Mouse (Mus musculus): ENCODE results near the gene Mepce. TPM values are rescaled to one million over a fixed set of nuclear protein-coding genes. Genes with fewer than 3 reads are reported as not detected.
A peak's percentile ranks its signal among the peaks of the same experiment; 100 is the strongest.

Mepce gene
- total RNA-seq, 1 experiment, result 42.3 TPM

- no peak overlapping the region for H3K4me3 ChIP-seq (ENCODE audit: insufficient read depth in 1 of 2, low read depth in 1 of 2, low read length in 2 of 2, poor library complexity in 1 of 2, severe bottlenecking in 1 of 2)
- DNase-seq (ENCODE audit: low read depth, low spot score), result no peak
- no peaks in the 10 kb centered on the region for H3K36me3 ChIP-seq (ENCODE audit: control insufficient read depth, insufficient read depth, low read length, poor library complexity, severe bottlenecking)
- no peak for TF ChIP-seq MAFK (IDR thresholded peaks at IDR 0.05; ENCODE audit: insufficient read depth, low read depth, low read length)
- TF ChIP-seq ZC3H11A (IDR thresholded peaks at IDR 0.05; ENCODE audit: borderline replicate concordance, low read depth, low read length), result no peak
- no peak for TF ChIP-seq HCFC1 (IDR thresholded peaks at IDR 0.05; ENCODE audit: borderline replicate concordance, insufficient read depth, low read length)
- no peak for TF ChIP-seq CHD2 (IDR thresholded peaks at IDR 0.05; ENCODE audit: low read depth, low read length)
- no peak for TF ChIP-seq ZNF384 (IDR thresholded peaks at IDR 0.05; ENCODE audit: low read depth, low read length)
- no peak overlapping the region for H3K9ac ChIP-seq (ENCODE audit: insufficient read depth, low read depth, low read length, poor library complexity, severe bottlenecking)
- H3K9me3 ChIP-seq (ENCODE audit: control insufficient read depth, insufficient read depth, low read depth, low read length), result no peaks in the 10 kb centered on the region
- in situ Hi-C loops (cut with MboI; ENCODE audit: low sequenced_read_pairs in 2 of 2, unreplicated experiment in 2 of 2), result no loop called here
- H3K27ac ChIP-seq (ENCODE audit: insufficient read depth, low read depth, low read length, poor library complexity, severe bottlenecking), result no peak overlapping the region
- peaks cover 5 to 12% of the 10 kb centered on the region in 2 experiments; a peak in 2 of 4 replicates for H3K4me1 ChIP-seq (ENCODE audit: control insufficient read depth in 2 of 2, insufficient read depth in 2 of 2, low read length in 2 of 2, poor library complexity in 1 of 2)
Observed at GRCm38 (mm10) chr5:137772755-137773154, 14.7 kb downstream of the Mepce start.

GRCm38 (mm10) chr5:137770709-137771108 is 16.7 kb downstream of the Mepce start:
- DNase-seq (ENCODE audit: low read depth, low spot score), result peak; percentile 81
- no peak overlapping the region for H3K27ac ChIP-seq (ENCODE audit: insufficient read depth, low read depth, low read length, poor library complexity, severe bottlenecking)
- TF ChIP-seq MAFK (IDR thresholded peaks at IDR 0.05; ENCODE audit: insufficient read depth, low read depth, low read length) (no peak), ZC3H11A (IDR thresholded peaks at IDR 0.05; ENCODE audit: borderline replicate concordance, low read depth, low read length) (peak; percentile 5; the same call in 1 of the 2 replicates)

GRCm38 (mm10) chr5:137768475-137768874 is 19.0 kb downstream of the Mepce start:
- H3K36me3 ChIP-seq (ENCODE audit: control insufficient read depth, insufficient read depth, low read length, poor library complexity, severe bottlenecking), result no peaks in the 10 kb centered on the region
- in situ Hi-C loops (cut with MboI; ENCODE audit: low sequenced_read_pairs in 2 of 2, unreplicated experiment in 2 of 2), result loop anchor here in 1 of 2 experiments (10.0 kb wide), 1 partner anchor 114 kb away; no protein-coding TSS in a partner anchor
- no peak overlapping the region for H3K27ac ChIP-seq (ENCODE audit: insufficient read depth, low read depth, low read length, poor library complexity, severe bottlenecking)
- no peaks in the 10 kb centered on the region for H3K9me3 ChIP-seq (ENCODE audit: control insufficient read depth, insufficient read depth, low read depth, low read length)
- no peak overlapping the region for H3K4me3 ChIP-seq (ENCODE audit: insufficient read depth in 1 of 2, low read depth in 1 of 2, low read length in 2 of 2, poor library complexity in 1 of 2, severe bottlenecking in 1 of 2)
- DNase-seq (ENCODE audit: low read depth, low spot score), result no peak
- TF ChIP-seq MAFK (IDR thresholded peaks at IDR 0.05; ENCODE audit: insufficient read depth, low read depth, low read length) (no peak), ZNF384 (IDR thresholded peaks at IDR 0.05; ENCODE audit: low read depth, low read length) (no peak), CHD2 (IDR thresholded peaks at IDR 0.05; ENCODE audit: low read depth, low read length) (no peak), ZC3H11A (IDR thresholded peaks at IDR 0.05; ENCODE audit: borderline replicate concordance, low read depth, low read length) (no peak), HCFC1 (IDR thresholded peaks at IDR 0.05; ENCODE audit: borderline replicate concordance, insufficient read depth, low read length) (no peak)
- H3K9ac ChIP-seq (ENCODE audit: insufficient read depth, low read depth, low read length, poor library complexity, severe bottlenecking), result no peak overlapping the region
- H3K4me1 ChIP-seq (ENCODE audit: control insufficient read depth in 2 of 2, insufficient read depth in 2 of 2, low read length in 2 of 2, poor library complexity in 1 of 2), result peaks cover 2 to 15% of the 10 kb centered on the region in 2 experiments; a peak in 2 of 4 replicates

More at GRCm38 (mm10) chr5:137770709-137771108, 16.7 kb downstream of the Mepce start:
- Histone ChIP-seq H3K9me3 (ENCODE audit: control insufficient read depth, insufficient read depth, low read depth, low read length) (no peaks in the 10 kb centered on the region), H3K36me3 (ENCODE audit: control insufficient read depth, insufficient read depth, low read length, poor library complexity, severe bottlenecking) (no peaks in the 10 kb centered on the region), H3K4me1 (ENCODE audit: control insufficient read depth in 2 of 2, insufficient read depth in 2 of 2, low read length in 2 of 2, poor library complexity in 1 of 2) (peaks cover 0 to 7% of the 10 kb centered on the region in 2 experiments; a peak in 2 of 4 replicates), H3K4me3 (ENCODE audit: insufficient read depth in 1 of 2, low read depth in 1 of 2, low read length in 2 of 2, poor library complexity in 1 of 2, severe bottlenecking in 1 of 2) (no peak overlapping the region), H3K9ac (ENCODE audit: insufficient read depth, low read depth, low read length, poor library complexity, severe bottlenecking) (no peak overlapping the region)
- in situ Hi-C loops (cut with MboI; ENCODE audit: low sequenced_read_pairs in 2 of 2, unreplicated experiment in 2 of 2), result no loop called here

- Histone ChIP-seq H3K9me3 (ENCODE audit: control insufficient read depth, insufficient read depth, low read depth, low read length) (no peaks in the 10 kb centered on the region), H3K9ac (ENCODE audit: insufficient read depth, low read depth, low read length, poor library complexity, severe bottlenecking) (no peak overlapping the region), H3K4me3 (ENCODE audit: insufficient read depth in 1 of 2, low read depth in 1 of 2, low read length in 2 of 2, poor library complexity in 1 of 2, severe bottlenecking in 1 of 2) (no peak overlapping the region), H3K4me1 (ENCODE audit: control insufficient read depth in 2 of 2, insufficient read depth in 2 of 2, low read length in 2 of 2, poor library complexity in 1 of 2) (peaks cover 2 to 15% of the 10 kb centered on the region in 2 experiments; a peak in 2 of 4 replicates), H3K36me3 (ENCODE audit: control insufficient read depth, insufficient read depth, low read length, poor library complexity, severe bottlenecking) (no peaks in the 10 kb centered on the region), H3K27ac (ENCODE audit: insufficient read depth, low read depth, low read length, poor library complexity, severe bottlenecking) (no peak overlapping the region)
- in situ Hi-C loops (cut with MboI; ENCODE audit: low sequenced_read_pairs in 2 of 2, unreplicated experiment in 2 of 2), result loop anchor here in 1 of 2 experiments (10.0 kb wide), 1 partner anchor 111 kb away; no protein-coding TSS in a partner anchor
- TF ChIP-seq CHD2 (IDR thresholded peaks at IDR 0.05; ENCODE audit: low read depth, low read length) (no peak), MAFK (IDR thresholded peaks at IDR 0.05; ENCODE audit: insufficient read depth, low read depth, low read length) (no peak), HCFC1 (IDR thresholded peaks at IDR 0.05; ENCODE audit: borderline replicate concordance, insufficient read depth, low read length) (no peak), ZC3H11A (IDR thresholded peaks at IDR 0.05; ENCODE audit: borderline replicate concordance, low read depth, low read length) (no peak), ZNF384 (IDR thresholded peaks at IDR 0.05; ENCODE audit: low read depth, low read length) (no peak)
- DNase-seq (ENCODE audit: low read depth, low spot score), result no peak
Observed at GRCm38 (mm10) chr5:137766270-137766669, 21.2 kb downstream of the Mepce start.

Data from ES-E14 (cell line).